Mouse (Mus musculus): Measurements from ENCODE around the gene Syce2. TPM values are rescaled to one million over a fixed set of nuclear protein-coding genes. Genes with fewer than 3 reads are reported as not detected.
A peak's percentile ranks its signal among the peaks of the same experiment; 100 is the strongest.

Syce2 gene
- polyA plus RNA-seq, 1 experiment from 2014 or later: 46.6 TPM

DNA sequence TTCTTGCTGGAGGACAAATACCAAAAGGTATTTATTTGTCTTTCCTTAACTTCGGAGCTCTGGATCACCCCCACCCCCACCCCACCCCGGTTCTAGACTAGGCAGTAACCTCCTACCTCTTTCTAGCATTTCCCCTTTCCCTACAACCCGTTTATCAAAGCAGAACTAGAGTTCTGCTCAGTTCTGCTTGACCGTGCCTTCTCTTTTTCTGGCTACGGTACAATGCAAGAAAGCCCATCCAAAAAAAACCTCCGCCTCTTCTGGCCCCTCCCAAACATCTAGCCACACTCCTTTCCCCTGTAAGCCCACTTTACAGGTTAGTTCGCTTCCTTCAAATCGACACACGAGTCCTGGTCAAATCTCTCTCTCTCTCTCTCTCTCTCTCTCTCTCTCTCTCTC lies 41.6 kb downstream of the Syce2 start:
- Histone ChIP-seq H3K4me3 (ENCODE audit: low read length) (no peak overlapping the region; the same call in 1 of the 2 replicates), H3K9me3 (ENCODE audit: control insufficient read depth, low read length) (no peaks in the 10 kb centered on the region), H3K36me3 (ENCODE audit: control insufficient read depth, insufficient read depth, low read length) (peaks cover 54% of the 10 kb centered on the region), H3K9ac (ENCODE audit: low read depth, low read length) (no peak overlapping the region), H3K27me3 (replicated peaks; ENCODE audit: control insufficient read depth, insufficient read depth, low read length) (peaks cover 2% of the 10 kb centered on the region; the same call in 1 of the 2 replicates), H3K27ac (ENCODE audit: low read depth, low read length) (no peak overlapping the region), H3K4me1 (ENCODE audit: control insufficient read depth, insufficient read depth, low read depth, low read length) (peaks cover 7% of the 10 kb centered on the region; the same call in 1 of the 2 replicates), H3K4me2 (ENCODE audit: low read length) (peak overlapping the region; percentile 51)
- no peak for ATAC-seq
- 26% methylated on average over 9 of the region's 9 CpGs for WGBS

GRCm38 (mm10) chr8:84913960-84914359 lies 42.0 kb downstream of the Syce2 start:
- H3K4me3 ChIP-seq (ENCODE audit: low read length): no peak overlapping the region
- no peak overlapping the region for H3K9ac ChIP-seq (ENCODE audit: low read depth, low read length)
- 24% methylated on average over 4 of the region's 4 CpGs for WGBS
- no peak overlapping the region for H3K4me2 ChIP-seq (ENCODE audit: low read length)
- peaks cover 58% of the 10 kb centered on the region for H3K36me3 ChIP-seq (ENCODE audit: control insufficient read depth, insufficient read depth, low read length)
- peaks cover 2% of the 10 kb centered on the region; the same call in 1 of the 2 replicates for H3K4me1 ChIP-seq (ENCODE audit: control insufficient read depth, insufficient read depth, low read depth, low read length)
- H3K9me3 ChIP-seq (ENCODE audit: control insufficient read depth, low read length): no peaks in the 10 kb centered on the region
- peaks cover 2% of the 10 kb centered on the region; the same call in 1 of the 2 replicates for H3K27me3 ChIP-seq (replicated peaks; ENCODE audit: control insufficient read depth, insufficient read depth, low read length)
- ATAC-seq: no peak
- no peak overlapping the region for H3K27ac ChIP-seq (ENCODE audit: low read depth, low read length)

GRCm38 (mm10) chr8:84915269-84915668 lies 43.4 kb downstream of the Syce2 start:
- no peak for ATAC-seq
- Histone ChIP-seq H3K36me3 (ENCODE audit: control insufficient read depth, insufficient read depth, low read length) (peaks cover 66% of the 10 kb centered on the region), H3K9ac (ENCODE audit: low read depth, low read length) (no peak overlapping the region), H3K4me1 (ENCODE audit: control insufficient read depth, insufficient read depth, low read depth, low read length) (0 out of 2 replicates have a peak, but pooled peaks cover 2% of the 10 kb centered on the region), H3K4me3 (ENCODE audit: low read length) (no peak overlapping the region), H3K9me3 (ENCODE audit: control insufficient read depth, low read length) (no peaks in the 10 kb centered on the region), H3K4me2 (ENCODE audit: low read length) (no peak overlapping the region), H3K27ac (ENCODE audit: low read depth, low read length) (no peak overlapping the region), H3K27me3 (replicated peaks; ENCODE audit: control insufficient read depth, insufficient read depth, low read length) (peaks cover 2% of the 10 kb centered on the region; the same call in 1 of the 2 replicates)
- WGBS: 91% methylated on average over 8 of the region's 8 CpGs

DNA sequence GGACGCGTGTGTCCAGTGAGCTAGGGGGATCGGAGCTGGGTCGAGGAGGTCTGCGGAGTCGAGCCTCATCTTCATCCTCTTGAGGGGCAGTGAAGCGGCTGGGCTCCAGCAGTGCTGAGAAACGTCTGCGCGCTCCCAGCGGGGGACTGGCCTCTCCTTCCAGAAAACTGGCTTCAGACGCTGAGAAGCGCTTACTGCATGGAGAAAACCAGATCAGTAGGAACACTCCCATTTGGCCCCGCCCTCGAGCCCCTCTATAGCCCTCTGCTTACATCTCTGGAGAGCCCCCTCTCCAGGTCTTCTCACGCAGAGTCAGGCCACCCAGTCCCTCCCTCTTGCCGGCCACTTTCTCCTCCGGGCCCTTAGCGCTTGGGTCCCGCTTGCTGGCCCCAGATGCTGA lies 45.9 kb downstream of the Syce2 start:
- Histone ChIP-seq H3K27me3 (replicated peaks; ENCODE audit: control insufficient read depth, insufficient read depth, low read length) (peaks cover 2% of the 10 kb centered on the region; the same call in 1 of the 2 replicates), H3K4me1 (ENCODE audit: control insufficient read depth, insufficient read depth, low read depth, low read length) (0 out of 2 replicates have a peak, but pooled peaks cover 2% of the 10 kb centered on the region), H3K4me3 (ENCODE audit: low read length) (no peak overlapping the region), H3K4me2 (ENCODE audit: low read length) (no peak overlapping the region), H3K9me3 (ENCODE audit: control insufficient read depth, low read length) (no peaks in the 10 kb centered on the region), H3K36me3 (ENCODE audit: control insufficient read depth, insufficient read depth, low read length) (peaks cover 72% of the 10 kb centered on the region), H3K27ac (ENCODE audit: low read depth, low read length) (no peak overlapping the region), H3K9ac (ENCODE audit: low read depth, low read length) (no peak overlapping the region)
- no peak for ATAC-seq
- 24% methylated on average over 20 of the region's 20 CpGs for WGBS

- H3K4me3 ChIP-seq (ENCODE audit: low read length): no peak overlapping the region
- ATAC-seq: no peak
- H3K27ac ChIP-seq (ENCODE audit: low read depth, low read length): no peak overlapping the region
- H3K9ac ChIP-seq (ENCODE audit: low read depth, low read length): no peak overlapping the region
- 91% methylated on average over 15 of the region's 15 CpGs for WGBS
- H3K9me3 ChIP-seq (ENCODE audit: control insufficient read depth, low read length): no peaks in the 10 kb centered on the region
- H3K4me1 ChIP-seq (ENCODE audit: control insufficient read depth, insufficient read depth, low read depth, low read length): no peaks in the 10 kb centered on the region
- H3K4me2 ChIP-seq (ENCODE audit: low read length): no peak overlapping the region
- H3K27me3 ChIP-seq (replicated peaks; ENCODE audit: control insufficient read depth, insufficient read depth, low read length): peaks cover 2% of the 10 kb centered on the region; the same call in 1 of the 2 replicates
- peaks cover 71% of the 10 kb centered on the region for H3K36me3 ChIP-seq (ENCODE audit: control insufficient read depth, insufficient read depth, low read length)
These were observed 46.7 kb downstream of the Syce2 start for GRCm38 (mm10) chr8:84918646-84919045.

GRCm38 (mm10) chr8:84921596-84921995 lies 49.7 kb downstream of the Syce2 start:
- no peak overlapping the region for H3K27ac ChIP-seq (ENCODE audit: low read depth, low read length)
- ATAC-seq: no peak
- 81% methylated on average over 2 of the region's 2 CpGs for WGBS
- H3K4me2 ChIP-seq (ENCODE audit: low read length): no peak overlapping the region
- peaks cover 58% of the 10 kb centered on the region for H3K36me3 ChIP-seq (ENCODE audit: control insufficient read depth, insufficient read depth, low read length)
- no peak overlapping the region for H3K9ac ChIP-seq (ENCODE audit: low read depth, low read length)
- no peaks in the 10 kb centered on the region for H3K9me3 ChIP-seq (ENCODE audit: control insufficient read depth, low read length)
- no peaks in the 10 kb centered on the region; the same call in 1 of the 2 replicates for H3K27me3 ChIP-seq (replicated peaks; ENCODE audit: control insufficient read depth, insufficient read depth, low read length)
- H3K4me1 ChIP-seq (ENCODE audit: control insufficient read depth, insufficient read depth, low read depth, low read length): no peaks in the 10 kb centered on the region
- H3K4me3 ChIP-seq (ENCODE audit: low read length): no peak overlapping the region

DNA sequence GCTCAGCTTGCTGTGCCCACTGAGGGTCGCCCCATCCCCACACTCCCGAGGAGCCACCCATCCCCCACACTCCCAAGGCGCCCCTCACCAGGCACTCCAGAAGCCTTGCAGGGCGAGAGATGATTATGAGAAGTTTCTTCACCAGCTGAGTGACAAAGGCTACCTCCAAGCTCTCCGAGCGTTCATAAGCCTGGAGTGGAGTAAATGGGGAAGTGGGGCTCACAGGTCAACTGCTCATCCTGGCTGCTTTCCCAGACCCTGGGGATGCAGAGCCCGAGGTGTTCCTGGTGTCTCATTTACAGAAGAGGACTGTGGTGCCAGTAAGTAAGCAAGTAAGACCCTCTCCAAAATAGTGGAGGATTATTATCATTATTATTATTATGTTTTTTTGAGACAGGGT lies 53.6 kb downstream of the Syce2 start:
- Histone ChIP-seq H3K4me2 (ENCODE audit: low read length) (no peak overlapping the region), H3K27me3 (replicated peaks; ENCODE audit: control insufficient read depth, insufficient read depth, low read length) (no peaks in the 10 kb centered on the region), H3K4me1 (ENCODE audit: control insufficient read depth, insufficient read depth, low read depth, low read length) (peaks cover 6% of the 10 kb centered on the region), H3K36me3 (ENCODE audit: control insufficient read depth, insufficient read depth, low read length) (peaks cover 46% of the 10 kb centered on the region), H3K9ac (ENCODE audit: low read depth, low read length) (no peak overlapping the region), H3K4me3 (ENCODE audit: low read length) (no peak overlapping the region), H3K9me3 (ENCODE audit: control insufficient read depth, low read length) (no peaks in the 10 kb centered on the region), H3K27ac (ENCODE audit: low read depth, low read length) (no peak overlapping the region)
- WGBS: 75% methylated on average over 7 of the region's 7 CpGs
- no peak for ATAC-seq

GRCm38 (mm10) chr8:84927513-84927912 lies 55.6 kb downstream of the Syce2 start:
- WGBS: 90% methylated on average over 1 of the region's 1 CpGs
- H3K36me3 ChIP-seq (ENCODE audit: control insufficient read depth, insufficient read depth, low read length): peaks cover 32% of the 10 kb centered on the region
- no peak for ATAC-seq

DNA sequence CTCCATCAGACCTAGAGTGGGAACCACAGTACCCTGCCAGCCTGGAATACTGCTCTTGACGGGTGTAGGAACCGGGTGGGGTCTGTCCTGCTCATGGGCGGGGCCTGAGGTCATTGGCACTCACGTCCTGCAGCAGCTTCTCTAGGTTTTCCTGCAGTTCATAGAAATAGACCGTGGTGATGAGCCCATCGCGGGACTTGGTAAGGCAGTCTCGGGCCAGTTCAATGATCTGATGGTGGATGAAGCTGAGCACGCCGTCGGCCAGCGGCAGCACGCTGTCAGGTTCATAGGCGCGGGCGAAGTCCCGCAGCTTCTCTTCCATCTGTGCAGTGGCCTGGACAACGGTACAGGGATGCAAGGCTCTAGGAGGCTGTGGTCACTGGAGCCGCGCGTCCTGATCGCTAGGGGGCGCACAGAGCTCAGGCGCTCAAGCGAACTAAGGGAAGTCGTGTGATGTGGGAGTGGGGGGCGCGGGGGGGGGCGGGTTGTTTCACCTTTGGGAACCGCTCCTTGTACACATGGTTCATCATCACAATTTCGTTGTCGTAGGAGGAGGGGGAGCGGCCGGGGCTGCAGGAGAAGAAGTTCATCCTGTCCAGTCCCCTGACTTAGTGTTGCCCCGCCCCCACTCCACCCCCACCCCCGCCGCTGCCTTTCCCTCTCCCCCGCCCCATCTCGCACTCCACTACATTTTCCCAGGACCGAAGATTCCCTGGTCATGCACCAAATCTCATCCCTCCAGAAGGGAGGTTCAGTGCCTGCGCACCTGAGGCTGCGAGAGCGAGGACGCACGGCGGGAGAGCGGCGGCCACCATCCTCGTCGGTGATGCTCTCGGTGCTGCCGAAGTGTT lies 56.8 kb downstream of the Syce2 start:
- Histone ChIP-seq H3K36me3 (ENCODE audit: control insufficient read depth, insufficient read depth, low read length) (peaks cover 26% of the 10 kb centered on the region), H3K4me3 (ENCODE audit: low read length) (peak overlapping the region; percentile 32), H3K9me3 (ENCODE audit: control insufficient read depth, low read length) (no peaks in the 10 kb centered on the region), H3K4me1 (ENCODE audit: control insufficient read depth, insufficient read depth, low read depth, low read length) (peaks cover 8% of the 10 kb centered on the region), H3K9ac (ENCODE audit: low read depth, low read length) (0 out of 2 replicates have a peak overlapping the region, but pooled peaks have one; percentile 37), H3K4me2 (ENCODE audit: low read length) (peak overlapping the region; percentile 54), H3K27ac (ENCODE audit: low read depth, low read length) (no peak overlapping the region), H3K27me3 (replicated peaks; ENCODE audit: control insufficient read depth, insufficient read depth, low read length) (no peaks in the 10 kb centered on the region)
- WGBS: 3% methylated on average over 52 of the region's 52 CpGs
- ATAC-seq: peak; percentile 79

More at GRCm38 (mm10) chr8:84927513-84927912, 55.6 kb downstream of the Syce2 start:
- Histone ChIP-seq H3K4me1 (ENCODE audit: control insufficient read depth, insufficient read depth, low read depth, low read length) (peaks cover 6% of the 10 kb centered on the region), H3K9ac (ENCODE audit: low read depth, low read length) (no peak overlapping the region), H3K27me3 (replicated peaks; ENCODE audit: control insufficient read depth, insufficient read depth, low read length) (no peaks in the 10 kb centered on the region), H3K9me3 (ENCODE audit: control insufficient read depth, low read length) (no peaks in the 10 kb centered on the region), H3K4me2 (ENCODE audit: low read length) (no peak overlapping the region), H3K4me3 (ENCODE audit: low read length) (no peak overlapping the region), H3K27ac (ENCODE audit: low read depth, low read length) (no peak overlapping the region)
